Mouse (Mus musculus) megakaryocyte, embryonic 14.5 days (primary cell): ENCODE data around the gene Slc22a3.

ENCODE experiments used
- FLI1 ChIP-seq: IDR thresholded peaks from 2 replicates; pipeline ENCODE4 v1.6.1; 2012; ENCODE audit warnings: low read length, inconsistent platforms, mixed read lengths
- GATA1 ChIP-seq: IDR thresholded peaks from 3 replicates; pipeline ENCODE4 v1.6.1; 2012; ENCODE audit warnings: mixed read lengths, low read length, inconsistent platforms, borderline replicate concordance

GRCm38 (mm10) chr17:12420886-12421574 is 86.5 kb downstream of the Slc22a3 start:
- TF ChIP-seq GATA1, result no peak
- TF ChIP-seq FLI1, result no peak
